ENCODE assay signal across 10 mouse cellular contexts in genomic region chr6:103275476-103275875, GRCm38 (mm10).
DNase-seq lines count a peak whose midpoint lies in the region; ATAC-seq and TF ChIP-seq lines count a peak whose summit lies in the region.
"Had no signal": no experiment of that assay in that cellular context is flagged by ENCODE, and none has a peak within 500 bp of the region (broad histone marks: within the 10 kb centered on the region; RNA-seq: fewer than 3 reads in every experiment).

No protein-coding gene starts in this region.

- no peak for ATAC-seq in forebrain, embryonic 13.5 days

- no peaks in the 10 kb centered on the region for H3K36me3 ChIP-seq in heart, adult 2 months (ENCODE audit: control insufficient read depth, insufficient read depth, low read length)
- no peaks in the 10 kb centered on the region for H3K36me3 ChIP-seq in heart, embryonic 10.5 days
- H3K36me3 ChIP-seq in forebrain, embryonic 13.5 days (ENCODE audit: poor library complexity, severe bottlenecking) = no peaks in the 10 kb centered on the region

- H3K79me2 ChIP-seq in heart, adult 2 months (replicated peaks; ENCODE audit: control insufficient read depth, insufficient read depth, low read length) = no peaks in the 10 kb centered on the region

- H3K4me1 ChIP-seq in heart, adult 2 months (ENCODE audit: control insufficient read depth, insufficient read depth, low read length) = no peaks in the 10 kb centered on the region
- H3K4me1 ChIP-seq in heart, embryonic 10.5 days = no peaks in the 10 kb centered on the region
- H3K4me1 ChIP-seq in forebrain, embryonic 13.5 days = no peaks in the 10 kb centered on the region

- TF ChIP-seq POLR2A in heart, adult 2 months (IDR thresholded peaks at IDR 0.05; ENCODE audit: insufficient read depth, low read depth, low read length) = no peak

- TF ChIP-seq CTCF in heart, adult 2 months (IDR thresholded peaks at IDR 0.05) = peak; percentile 49

- TF ChIP-seq EP300 in heart, adult 2 months (IDR thresholded peaks at IDR 0.05; ENCODE audit: insufficient read depth, low read depth, low read length) = no peak

- no peaks in the 10 kb centered on the region for H3K9me3 ChIP-seq in heart, embryonic 10.5 days
- H3K9me3 ChIP-seq in forebrain, embryonic 13.5 days (replicated peaks) = no peaks in the 10 kb centered on the region

- no peak overlapping the region for H3K9ac ChIP-seq in heart, adult 2 months (ENCODE audit: low read depth, low read length)
- no peak overlapping the region for H3K9ac ChIP-seq in forebrain, embryonic 13.5 days

- intact Hi-C loops in heart, adult 2 months (cut with DNase I) = no loop called here

- 33% methylated on average over 2 of the region's 2 CpGs for WGBS in heart, adult 2 months
- 31% methylated on average over 2 of the region's 2 CpGs for WGBS in heart, embryonic 10.5 days
- WGBS in forebrain, embryonic 13.5 days = 33% methylated on average over 2 of the region's 2 CpGs

- DNase-seq in heart, adult 2 months = no peak
- DNase-seq in heart, embryonic 10.5 days (ENCODE audit: low spot score) = no peak
- DNase-seq in lung, postnatal 10 days = peak; percentile 3
- DNase-seq in lung, postnatal 14 days = no peak
- DNase-seq in embryo, embryonic 10.5 days (ENCODE audit: low spot score) = peak; percentile 61
- DNase-seq in right cerebral cortex, postnatal 14 days = peak; percentile 5
- no peak for DNase-seq in urinary bladder, adult 18-20 months (ENCODE audit: low spot score in 2 of 2)
- DNase-seq: lung, postnatal 4 days had no signal

- H3K4me2 ChIP-seq in forebrain, embryonic 13.5 days = no peak overlapping the region

- H3K4me3 ChIP-seq in heart, adult 2 months = no peak overlapping the region
- no peak overlapping the region for H3K4me3 ChIP-seq in heart, embryonic 10.5 days
- H3K4me3 ChIP-seq in forebrain, embryonic 13.5 days = no peak overlapping the region
- H3K4me3 ChIP-seq: erythroblast, embryonic 14.5 days had no signal

- H3K27me3 ChIP-seq in heart, adult 2 months (ENCODE audit: control insufficient read depth, insufficient read depth, low read length) = no peaks in the 10 kb centered on the region
- no peaks in the 10 kb centered on the region for H3K27me3 ChIP-seq in heart, embryonic 10.5 days (ENCODE audit: insufficient read depth, poor library complexity, severe bottlenecking)
- H3K27me3 ChIP-seq in forebrain, embryonic 13.5 days = no peaks in the 10 kb centered on the region

- H3K27ac ChIP-seq in heart, adult 2 months = no peak overlapping the region
- H3K27ac ChIP-seq in heart, embryonic 10.5 days = no peak overlapping the region
- no peak overlapping the region for H3K27ac ChIP-seq in forebrain, embryonic 13.5 days

Comparison
In these comparisons a context has a peak if more than half of its experiments do, and no peak if none do; other contexts are left out.
1. DNase-seq: peak in lung, postnatal 10 days (single experiment), embryo, embryonic 10.5 days (single experiment) and right cerebral cortex, postnatal 14 days (single experiment); none in heart, adult 2 months (0 of 2), heart, embryonic 10.5 days (single experiment), lung, postnatal 14 days (single experiment) and urinary bladder, adult 18-20 months (0 of 2).